Mouse (Mus musculus): ENCODE results near the gene Sox21.
A peak's percentile ranks its signal among the peaks of the same experiment; 100 is the strongest.

Sox21 gene

DNA sequence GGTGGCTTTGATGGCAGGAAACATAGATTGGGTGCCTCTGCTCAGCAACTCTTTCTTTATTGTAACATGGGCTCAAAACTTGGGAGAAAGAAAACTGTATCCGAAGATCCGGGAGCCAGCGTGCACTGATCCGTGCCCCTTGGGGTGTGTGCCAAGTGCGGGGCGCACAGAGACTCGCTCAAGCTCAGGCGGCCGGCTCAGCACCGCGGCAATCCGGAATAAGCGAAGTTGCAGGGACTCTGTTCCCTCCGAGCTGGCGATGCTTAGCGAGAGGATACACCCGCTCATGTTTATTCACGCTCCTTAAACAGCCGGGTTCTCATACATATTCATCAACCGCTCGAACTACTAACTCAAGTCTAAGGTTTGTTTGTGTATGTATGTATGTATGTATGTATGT lies 10.9 kb downstream of the Sox21 start:
- peak in 1 of 2 experiments; percentile 13 for DNase-seq (ENCODE audit: low spot score in 2 of 2)

DNA sequence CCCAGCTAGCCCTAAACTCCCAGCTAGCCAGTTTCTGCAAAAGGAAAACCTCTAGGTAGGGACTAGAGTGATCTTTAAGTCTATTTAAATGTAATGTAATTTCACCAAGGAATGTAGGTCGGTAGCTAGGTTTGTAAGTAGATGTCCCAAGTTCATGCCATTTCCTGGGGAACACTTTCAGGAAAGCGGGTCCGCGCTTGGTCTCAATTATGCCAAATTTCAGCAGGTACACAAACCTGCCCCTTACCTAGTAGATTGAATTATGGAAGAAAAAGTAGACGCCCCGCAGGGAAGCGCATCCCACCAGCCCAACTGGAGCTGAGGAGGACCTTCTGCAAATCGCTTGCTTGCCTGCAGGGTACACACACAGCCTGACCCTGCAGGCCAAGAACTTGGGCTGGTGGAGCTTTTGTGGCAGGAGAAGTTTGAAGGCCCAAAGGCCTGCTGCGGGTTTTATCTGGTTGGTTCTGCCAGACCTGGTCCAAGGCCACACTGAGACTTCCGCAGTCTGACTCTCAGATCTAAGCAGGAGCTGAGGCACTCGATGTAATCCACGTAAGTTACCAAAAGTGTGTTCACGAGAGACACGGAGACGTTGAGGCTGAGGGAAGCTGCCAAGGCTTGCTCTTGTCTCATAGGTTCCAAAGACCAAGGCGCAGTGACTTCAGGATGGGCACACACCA lies 11.6 kb downstream of the Sox21 start:
- no peak for DNase-seq (ENCODE audit: low spot score in 2 of 2)

DNA sequence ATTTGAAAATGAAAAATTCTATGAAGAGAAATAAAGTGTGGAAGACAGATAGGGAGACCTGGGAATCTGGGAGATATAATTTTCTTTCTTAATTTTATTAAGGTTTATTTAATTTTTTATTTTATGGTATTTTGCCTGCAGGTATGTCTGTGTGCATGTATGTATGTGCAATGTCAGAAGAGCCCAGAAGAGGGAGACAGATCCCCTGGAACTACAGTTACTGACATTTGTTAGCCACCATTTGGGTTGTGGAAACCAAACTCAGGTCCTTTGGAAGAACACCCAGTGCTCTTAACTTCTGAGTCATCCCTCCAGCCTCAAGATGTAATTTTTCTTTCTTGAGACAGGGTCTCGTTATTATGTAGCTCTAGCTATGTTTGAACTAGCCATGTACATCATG lies 15.9 kb downstream of the Sox21 start:
- no peak for DNase-seq (ENCODE audit: low spot score in 2 of 2)

DNA sequence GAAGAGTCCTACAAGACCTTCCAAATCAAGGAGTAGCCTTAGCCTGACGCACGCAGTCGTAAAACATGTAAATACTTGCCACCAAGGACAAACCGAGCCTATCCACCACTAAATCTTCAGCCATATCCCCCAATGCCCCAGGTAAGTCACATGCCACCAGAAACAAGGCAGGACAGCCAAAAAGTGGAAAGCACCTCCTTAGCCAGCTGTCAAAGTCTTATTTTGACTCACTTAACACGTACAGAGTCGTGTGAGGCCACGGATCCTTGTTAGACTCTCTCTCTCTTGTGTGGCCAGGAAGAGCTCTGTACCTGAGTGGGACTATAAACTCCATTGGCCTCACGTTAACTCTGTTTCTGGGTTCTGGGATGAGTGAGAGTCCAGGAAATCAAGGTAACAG lies 20.0 kb downstream of the Sox21 start:
- no peak for DNase-seq (ENCODE audit: low spot score in 2 of 2)

DNA sequence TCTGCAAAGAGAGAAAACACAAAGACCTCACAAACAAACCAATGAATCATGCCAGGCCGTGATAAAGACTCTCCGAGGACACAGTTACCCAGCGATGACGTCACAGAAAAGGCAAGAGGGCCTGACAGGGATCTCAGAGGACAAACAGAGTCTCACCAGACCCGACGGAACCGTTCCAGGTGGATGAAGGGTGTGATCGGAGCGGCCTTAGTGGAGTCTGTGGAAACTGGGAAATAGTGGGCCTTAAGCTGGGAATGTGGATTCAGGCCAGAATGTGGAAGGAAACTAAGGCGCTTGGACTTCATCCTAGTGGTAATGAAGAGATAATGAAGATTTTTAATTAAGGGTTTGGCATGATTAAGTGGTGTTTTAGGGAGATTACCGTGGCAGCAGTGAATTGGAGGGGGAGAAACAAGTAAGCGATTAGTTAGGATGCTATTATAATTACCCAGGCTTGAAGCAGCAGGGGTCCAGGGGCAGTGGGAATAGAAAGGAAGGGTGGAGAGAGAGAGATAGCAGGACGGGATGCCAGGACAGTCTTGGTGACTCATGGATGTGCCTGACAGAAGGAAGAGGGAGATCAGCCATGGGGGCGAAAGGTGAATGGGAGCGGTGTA lies 24.5 kb downstream of the Sox21 start:
- DNase-seq (ENCODE audit: low spot score in 2 of 2): no peak

DNA sequence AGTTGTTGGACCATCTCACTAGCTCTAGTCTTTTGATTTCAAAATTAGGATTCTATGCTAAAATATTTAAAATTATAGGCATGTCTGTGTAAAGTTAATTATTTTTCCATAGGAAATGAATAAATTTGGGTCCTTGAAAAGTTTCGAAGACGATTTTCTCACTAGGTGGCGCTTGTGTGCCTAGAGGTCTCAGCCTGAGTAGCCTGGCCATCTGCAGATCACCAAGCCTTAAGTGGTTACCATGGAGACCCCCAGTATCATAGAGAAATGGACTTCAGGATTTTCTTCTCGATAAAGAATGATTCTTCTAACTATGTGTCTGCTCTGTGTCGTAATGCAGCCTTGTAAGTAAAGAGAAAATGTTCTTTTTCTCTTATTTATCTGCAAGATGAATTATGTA lies 27.2 kb downstream of the Sox21 start:
- DNase-seq (ENCODE audit: low spot score in 2 of 2): peak in 1 of 2 experiments; percentile 54

DNA sequence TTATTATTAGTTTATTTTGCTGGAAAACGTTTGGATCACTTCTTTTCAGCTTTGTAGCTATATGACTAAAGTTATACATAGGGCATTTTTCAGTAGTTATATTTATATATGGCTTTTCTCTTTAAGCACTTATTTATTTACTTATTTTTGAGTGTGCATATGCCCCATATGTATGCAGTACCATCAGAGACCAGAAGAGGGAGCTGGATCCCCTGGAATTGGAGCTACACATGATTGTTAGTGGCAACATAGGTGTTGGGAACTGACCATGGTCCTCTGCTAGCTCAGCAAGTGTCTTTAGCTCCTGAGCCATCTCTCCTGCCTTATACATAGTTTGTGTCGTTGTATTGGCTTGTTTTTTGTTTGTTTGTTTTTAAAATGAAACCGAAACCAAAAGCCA lies 29.5 kb downstream of the Sox21 start:
- no peak for DNase-seq (ENCODE audit: low spot score in 2 of 2)

DNA sequence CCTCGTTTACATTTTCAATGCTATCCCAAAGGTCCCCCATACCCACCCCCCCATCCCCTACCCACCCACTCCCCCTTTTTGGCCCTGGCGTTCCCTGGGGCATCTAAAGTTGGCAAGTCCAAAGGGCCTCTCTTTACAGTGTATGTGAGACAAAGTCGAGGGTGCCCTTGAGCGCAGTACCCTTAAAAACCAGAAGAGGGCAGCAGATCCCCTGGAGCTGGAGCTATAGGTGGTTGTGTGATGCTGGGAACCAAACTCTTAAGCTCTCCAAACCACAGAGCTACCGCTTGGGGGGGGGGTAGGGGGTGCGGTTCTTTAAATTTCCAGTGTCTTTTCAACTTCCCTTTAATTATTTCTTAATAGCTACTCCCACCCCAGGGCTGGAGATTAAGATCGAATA lies 33.8 kb downstream of the Sox21 start:
- DNase-seq (ENCODE audit: low spot score in 2 of 2): no peak

DNA sequence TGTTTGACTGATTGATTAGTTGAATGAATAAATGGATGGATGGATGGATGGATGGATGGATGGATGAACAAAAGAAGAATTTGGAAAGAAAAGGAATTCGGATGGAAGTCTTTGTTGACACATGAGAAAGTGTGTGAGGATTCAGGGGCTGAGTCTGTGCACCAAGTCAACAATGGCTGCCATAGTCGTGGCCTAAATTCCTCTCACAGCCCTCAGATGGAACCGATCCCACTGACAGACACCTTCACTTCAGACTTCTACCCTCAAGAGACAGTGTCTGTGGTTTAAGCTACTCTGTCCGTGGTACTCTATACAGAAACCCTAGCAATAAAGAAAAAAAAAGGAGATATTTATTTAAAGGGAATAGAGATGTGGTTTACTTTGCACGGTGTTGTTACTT lies 34.8 kb downstream of the Sox21 start:
- DNase-seq (ENCODE audit: low spot score in 2 of 2): no peak

DNA sequence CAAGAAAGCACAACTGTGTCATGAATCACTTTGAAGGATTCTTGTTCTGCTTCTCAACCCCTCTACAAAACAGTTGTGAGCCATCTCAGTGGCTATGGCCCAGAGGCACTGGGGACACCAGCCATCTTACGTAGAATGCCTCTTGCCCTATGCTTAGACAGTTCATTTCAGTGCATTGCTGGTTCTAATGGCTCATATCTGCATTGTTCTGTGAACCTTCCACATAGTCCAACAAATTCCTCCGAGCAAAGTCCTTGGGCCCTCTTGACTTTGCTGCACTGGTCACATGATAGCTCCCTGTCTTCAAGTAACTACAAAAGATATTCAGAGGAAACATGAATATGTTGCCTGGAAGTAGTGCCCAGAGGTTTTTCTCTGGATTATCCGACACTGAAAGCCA lies 36.1 kb downstream of the Sox21 start:
- no peak for DNase-seq (ENCODE audit: low spot score in 2 of 2)

DNA sequence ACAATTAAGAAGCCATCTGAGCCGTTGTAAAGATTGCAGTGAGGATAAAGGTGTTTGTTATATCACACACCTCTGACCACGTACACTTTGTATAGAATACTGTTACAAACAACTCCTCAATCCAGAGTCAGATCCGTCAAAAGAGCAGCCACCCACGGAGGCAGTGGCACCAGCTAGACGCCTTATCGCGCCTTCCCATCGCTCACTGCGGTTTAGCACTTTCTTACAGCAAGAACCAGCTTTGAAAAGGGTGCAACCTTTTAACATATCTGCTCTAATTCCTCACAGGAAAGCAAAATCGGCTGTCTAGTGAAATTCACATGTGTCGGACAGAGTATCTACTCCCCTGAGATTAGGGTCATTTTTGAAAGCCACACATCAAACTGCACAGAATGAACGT lies 39.8 kb downstream of the Sox21 start:
- DNase-seq (ENCODE audit: low spot score in 2 of 2): no peak

DNA sequence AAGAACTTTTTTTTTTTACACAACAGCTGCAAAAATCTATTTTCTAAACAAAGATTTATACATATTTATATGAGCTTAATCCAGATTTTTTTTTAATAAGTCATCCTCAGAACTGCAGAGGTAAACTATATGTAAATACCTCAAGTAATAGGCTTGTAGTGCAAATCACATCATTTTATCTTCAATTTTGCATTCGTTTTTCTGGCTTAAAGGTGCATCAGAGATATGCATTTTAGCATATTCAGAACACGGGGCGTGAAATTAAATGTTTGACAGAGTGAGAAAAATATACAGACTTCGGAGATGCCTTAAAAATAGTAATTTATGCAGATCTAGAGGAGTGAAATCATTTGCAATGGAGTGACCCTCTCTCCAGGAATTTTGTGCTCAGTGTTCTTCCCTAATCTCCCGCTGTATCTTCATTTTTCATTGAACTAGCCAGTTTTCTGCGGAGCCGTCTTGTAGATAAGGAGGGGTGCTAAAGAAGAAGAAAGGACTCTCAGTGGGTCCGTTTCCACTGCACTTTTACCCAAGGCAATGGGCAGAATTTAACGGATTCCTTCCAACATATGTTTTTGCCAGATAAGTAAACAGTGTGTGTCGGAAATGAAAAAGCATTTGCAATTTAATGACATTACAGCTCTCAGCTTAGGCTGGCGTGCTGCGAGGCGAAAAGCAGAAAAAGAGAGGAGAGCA lies 42.5 kb downstream of the Sox21 start:
- DNase-seq (ENCODE audit: low spot score in 2 of 2): no peak

DNA sequence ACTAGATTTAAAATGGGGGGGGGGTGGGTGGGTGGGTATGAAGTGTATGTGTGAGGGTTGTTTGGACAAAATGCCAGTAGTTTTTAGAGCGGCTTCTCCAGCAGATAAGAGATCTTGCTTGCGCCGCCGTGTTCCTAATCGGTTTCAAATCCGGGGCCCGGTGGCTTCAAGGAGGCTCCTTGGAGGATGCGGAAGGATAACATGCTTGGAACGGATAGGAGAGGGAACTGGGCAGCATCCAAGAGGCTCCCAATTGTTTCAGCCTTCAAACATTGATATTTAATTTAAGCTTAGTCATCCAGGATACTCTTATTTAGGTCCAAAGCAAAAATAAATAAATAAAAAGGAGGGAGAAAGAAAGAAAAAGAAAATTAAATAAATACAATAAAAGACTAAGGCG lies 43.2 kb downstream of the Sox21 start:
- DNase-seq (ENCODE audit: low spot score in 2 of 2): no peak

DNA sequence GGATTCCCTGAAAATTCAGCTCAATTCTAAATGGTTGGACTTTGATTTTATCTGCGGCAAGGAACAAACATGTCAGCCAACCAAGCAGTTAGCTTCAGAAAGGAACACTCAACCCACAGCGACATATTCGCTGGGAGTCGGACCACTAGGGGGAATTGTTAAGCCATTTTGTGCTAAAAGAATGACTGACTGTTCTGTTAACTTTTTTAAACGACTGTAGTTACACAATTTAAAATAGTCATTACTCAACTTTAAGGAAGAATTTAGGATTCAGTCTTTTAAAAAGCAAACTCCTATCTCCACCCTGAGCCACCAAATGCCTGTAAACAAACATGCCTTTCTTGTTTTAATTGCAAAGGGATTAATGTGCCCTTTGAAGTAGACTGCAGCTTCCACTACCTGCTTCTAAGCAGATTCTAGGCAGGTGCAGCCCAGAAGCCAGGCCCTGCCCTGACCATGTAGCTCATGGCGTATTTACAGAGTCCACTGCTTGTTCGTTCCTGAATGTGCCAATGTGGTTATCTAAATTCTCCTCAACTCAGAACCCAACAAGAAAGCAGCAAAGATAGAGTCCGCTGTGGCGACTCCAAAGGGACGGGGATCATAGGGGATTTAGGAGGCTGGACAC lies 43.7 kb downstream of the Sox21 start:
- no peak for DNase-seq (ENCODE audit: low spot score in 2 of 2)

DNA sequence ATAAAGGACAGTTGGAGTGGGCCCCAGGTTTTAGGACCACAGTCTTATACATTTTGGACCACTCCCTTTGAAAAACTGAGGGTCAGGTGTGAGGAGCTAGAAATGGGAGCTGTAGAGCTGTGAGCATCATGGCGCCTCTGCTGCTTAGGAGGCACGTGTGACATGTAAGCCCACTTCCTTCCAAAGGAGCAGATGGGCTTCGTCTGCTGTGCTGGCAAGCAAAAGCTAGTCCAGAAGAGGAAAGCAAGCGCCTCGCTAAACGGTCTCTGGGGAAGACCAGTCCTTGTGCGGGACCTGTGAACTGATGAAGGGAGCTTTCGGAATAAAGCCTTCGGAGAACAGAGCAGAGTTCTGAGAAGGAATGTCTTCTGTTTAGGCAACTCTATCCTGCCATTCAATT lies 45.4 kb downstream of the Sox21 start:
- DNase-seq (ENCODE audit: low spot score in 2 of 2): no peak

Data from frontal cortex, postnatal 36 days (tissue).